ENCODE assay signal across 12 mouse cellular contexts in genomic region chr4:128087704-128088103, GRCm38 (mm10).
DNase-seq lines count a peak whose midpoint lies in the region; ATAC-seq and TF ChIP-seq lines count a peak whose summit lies in the region.
"Had no signal": no experiment of that assay in that cellular context is flagged by ENCODE, and none has a peak within 500 bp of the region (broad histone marks: within the 10 kb centered on the region; RNA-seq: fewer than 3 reads in every experiment).

No protein-coding gene starts in this region.

- no peak for TF ChIP-seq EP300 in lung, postnatal 0 days (IDR thresholded peaks at IDR 0.05)

- H3K4me3 ChIP-seq in forebrain, embryonic 14.5 days (ENCODE audit: low read depth, low read length): no peak overlapping the region
- H3K4me3 ChIP-seq in forebrain, embryonic 12.5 days (replicated peaks): no peak overlapping the region
- H3K4me3 ChIP-seq in kidney, embryonic 14.5 days (ENCODE audit: low read length): no peak overlapping the region
- no peak overlapping the region for H3K4me3 ChIP-seq in hindbrain, embryonic 14.5 days (replicated peaks; ENCODE audit: low read length)
- no peak overlapping the region for H3K4me3 ChIP-seq in neural tube, embryonic 14.5 days (ENCODE audit: low read depth, low read length)
- no peak overlapping the region for H3K4me3 ChIP-seq in lung, postnatal 0 days (ENCODE audit: low read depth, low read length)
- H3K4me3 ChIP-seq: limb, embryonic 15.5 days had no signal

- TF ChIP-seq CTCF in lung, postnatal 0 days (IDR thresholded peaks at IDR 0.05): no peak

- no peaks in the 10 kb centered on the region for H3K36me3 ChIP-seq in forebrain, embryonic 14.5 days (ENCODE audit: control insufficient read depth, insufficient read depth, low read length)
- no peaks in the 10 kb centered on the region for H3K36me3 ChIP-seq in forebrain, embryonic 12.5 days (replicated peaks)
- H3K36me3 ChIP-seq in kidney, embryonic 14.5 days (ENCODE audit: control insufficient read depth, insufficient read depth, low read length): no peaks in the 10 kb centered on the region
- no peaks in the 10 kb centered on the region for H3K36me3 ChIP-seq in hindbrain, embryonic 14.5 days (replicated peaks; ENCODE audit: control insufficient read depth, insufficient read depth)
- H3K36me3 ChIP-seq in neural tube, embryonic 14.5 days (ENCODE audit: control insufficient read depth, insufficient read depth, low read length): no peaks in the 10 kb centered on the region
- no peaks in the 10 kb centered on the region for H3K36me3 ChIP-seq in lung, postnatal 0 days (ENCODE audit: insufficient read depth, low read length)
- H3K36me3 ChIP-seq: limb, embryonic 15.5 days had no signal

- 40% methylated on average over 3 of the region's 3 CpGs for WGBS in forebrain, embryonic 14.5 days
- WGBS in forebrain, embryonic 12.5 days: 50% methylated on average over 3 of the region's 3 CpGs
- 16% methylated on average over 3 of the region's 3 CpGs for WGBS in kidney, embryonic 14.5 days
- 29% methylated on average over 3 of the region's 3 CpGs for WGBS in hindbrain, embryonic 14.5 days
- WGBS in neural tube, embryonic 14.5 days: 0% methylated on average over 3 of the region's 3 CpGs
- 59% methylated on average over 3 of the region's 3 CpGs for WGBS in lung, postnatal 0 days

- no peaks in the 10 kb centered on the region for H3K27me3 ChIP-seq in forebrain, embryonic 14.5 days (replicated peaks; ENCODE audit: control insufficient read depth, insufficient read depth, low read length)
- no peaks in the 10 kb centered on the region for H3K27me3 ChIP-seq in forebrain, embryonic 12.5 days
- no peaks in the 10 kb centered on the region for H3K27me3 ChIP-seq in kidney, embryonic 14.5 days (ENCODE audit: control insufficient read depth, insufficient read depth, low read length)
- no peaks in the 10 kb centered on the region for H3K27me3 ChIP-seq in hindbrain, embryonic 14.5 days (ENCODE audit: control insufficient read depth, insufficient read depth, low read length)
- H3K27me3 ChIP-seq in neural tube, embryonic 14.5 days (ENCODE audit: control insufficient read depth, insufficient read depth, low read length): no peaks in the 10 kb centered on the region
- H3K27me3 ChIP-seq in lung, postnatal 0 days (replicated peaks; ENCODE audit: insufficient read depth, low read length): no peaks in the 10 kb centered on the region
- H3K27me3 ChIP-seq: limb, embryonic 15.5 days had no signal

- ATAC-seq in forebrain, embryonic 14.5 days: no peak
- ATAC-seq in forebrain, embryonic 12.5 days (ENCODE audit: low FRiP score): no peak
- peak; percentile 90 for ATAC-seq in kidney, embryonic 14.5 days (ENCODE audit: low FRiP score, low TSS enrichment)
- peak; percentile 53; the same call in 1 of the 2 replicates for ATAC-seq in hindbrain, embryonic 14.5 days (ENCODE audit: low FRiP score)
- ATAC-seq in neural tube, embryonic 14.5 days (ENCODE audit: low read depth): peak; percentile 86
- no peak for ATAC-seq in lung, postnatal 0 days

- no peaks in the 10 kb centered on the region for H3K4me1 ChIP-seq in forebrain, embryonic 14.5 days (ENCODE audit: control insufficient read depth, insufficient read depth, low read length)
- peaks cover 14% of the 10 kb centered on the region; the same call in 1 of the 2 replicates for H3K4me1 ChIP-seq in forebrain, embryonic 12.5 days
- peaks cover 4% of the 10 kb centered on the region; the same call in 1 of the 2 replicates for H3K4me1 ChIP-seq in kidney, embryonic 14.5 days (ENCODE audit: control insufficient read depth, insufficient read depth, low read length)
- H3K4me1 ChIP-seq in hindbrain, embryonic 14.5 days (replicated peaks; ENCODE audit: control insufficient read depth, insufficient read depth, low read length): peaks cover 12% of the 10 kb centered on the region
- H3K4me1 ChIP-seq in neural tube, embryonic 14.5 days (ENCODE audit: control insufficient read depth, insufficient read depth, low read length): peaks cover 23% of the 10 kb centered on the region
- H3K4me1 ChIP-seq in lung, postnatal 0 days (ENCODE audit: insufficient read depth, low read depth, low read length): no peaks in the 10 kb centered on the region

- no peak overlapping the region for H3K4me2 ChIP-seq in forebrain, embryonic 14.5 days (ENCODE audit: low read length)
- no peak overlapping the region for H3K4me2 ChIP-seq in forebrain, embryonic 12.5 days
- no peak overlapping the region for H3K4me2 ChIP-seq in kidney, embryonic 14.5 days (replicated peaks; ENCODE audit: low read depth, low read length)
- H3K4me2 ChIP-seq in hindbrain, embryonic 14.5 days (replicated peaks): no peak overlapping the region
- no peak overlapping the region; the same call in 1 of the 2 replicates for H3K4me2 ChIP-seq in neural tube, embryonic 14.5 days (ENCODE audit: low read depth, low read length)
- no peak overlapping the region for H3K4me2 ChIP-seq in lung, postnatal 0 days (replicated peaks; ENCODE audit: low read depth, low read length)
- H3K4me2 ChIP-seq: limb, embryonic 15.5 days had no signal

- DNase-seq in forebrain, embryonic 14.5 days (ENCODE audit: low spot score): no peak
- no peak for DNase-seq in kidney, adult 18-20 months
- DNase-seq in hindbrain, embryonic 14.5 days (ENCODE audit: low spot score): no peak
- no peak for DNase-seq in lung, postnatal 0 days (ENCODE audit: low spot score)
- DNase-seq in layer of hippocampus, adult 9-10 months (ENCODE audit: low spot score): no peak
- DNase-seq: cerebellum, adult 11-12 months; kidney, adult 11 months; layer of hippocampus, postnatal 36 days had no signal

- no peak overlapping the region for H3K9ac ChIP-seq in forebrain, embryonic 14.5 days (ENCODE audit: low read length)
- no peak overlapping the region for H3K9ac ChIP-seq in forebrain, embryonic 12.5 days
- no peak overlapping the region for H3K9ac ChIP-seq in kidney, embryonic 14.5 days (ENCODE audit: low read depth, low read length)
- H3K9ac ChIP-seq in hindbrain, embryonic 14.5 days: no peak overlapping the region
- H3K9ac ChIP-seq in neural tube, embryonic 14.5 days (replicated peaks; ENCODE audit: low read depth, low read length): 0 out of 2 replicates have a peak overlapping the region, but pooled peaks have one; percentile 16
- H3K9ac ChIP-seq in lung, postnatal 0 days (replicated peaks; ENCODE audit: low read depth): no peak overlapping the region
- H3K9ac ChIP-seq: limb, embryonic 15.5 days had no signal

- H3K9me3 ChIP-seq in forebrain, embryonic 14.5 days (replicated peaks; ENCODE audit: control insufficient read depth, low read length): no peaks in the 10 kb centered on the region
- no peaks in the 10 kb centered on the region for H3K9me3 ChIP-seq in forebrain, embryonic 12.5 days
- no peaks in the 10 kb centered on the region for H3K9me3 ChIP-seq in kidney, embryonic 14.5 days (ENCODE audit: control insufficient read depth, low read length)
- H3K9me3 ChIP-seq in hindbrain, embryonic 14.5 days (ENCODE audit: control insufficient read depth, low read length): no peaks in the 10 kb centered on the region
- H3K9me3 ChIP-seq in neural tube, embryonic 14.5 days (ENCODE audit: control insufficient read depth, low read length): no peaks in the 10 kb centered on the region
- H3K9me3 ChIP-seq in lung, postnatal 0 days (ENCODE audit: low read length): no peaks in the 10 kb centered on the region
- H3K9me3 ChIP-seq: limb, embryonic 15.5 days had no signal

- peak overlapping the region; percentile 33; the same call in 1 of the 2 replicates for H3K27ac ChIP-seq in forebrain, embryonic 14.5 days (ENCODE audit: low read depth, low read length)
- no peak overlapping the region for H3K27ac ChIP-seq in forebrain, embryonic 12.5 days
- no peak overlapping the region for H3K27ac ChIP-seq in kidney, embryonic 14.5 days (ENCODE audit: low read depth, low read length)
- H3K27ac ChIP-seq in hindbrain, embryonic 14.5 days: peak overlapping the region; percentile 57
- peak overlapping the region; percentile 75 for H3K27ac ChIP-seq in neural tube, embryonic 14.5 days (ENCODE audit: low read depth, low read length)
- no peak overlapping the region for H3K27ac ChIP-seq in lung, postnatal 0 days (ENCODE audit: low read length)
- H3K27ac ChIP-seq: limb, embryonic 15.5 days had no signal

Comparison
In these comparisons a context has a peak if more than half of its experiments do, and no peak if none do; other contexts are left out.
1. H3K27ac ChIP-seq: peak in forebrain, embryonic 14.5 days (single experiment), hindbrain, embryonic 14.5 days (single experiment) and neural tube, embryonic 14.5 days (single experiment); none in forebrain, embryonic 12.5 days (single experiment), kidney, embryonic 14.5 days (single experiment) and lung, postnatal 0 days (single experiment).
2. ATAC-seq: peak in kidney, embryonic 14.5 days (single experiment), hindbrain, embryonic 14.5 days (single experiment) and neural tube, embryonic 14.5 days (single experiment); none in forebrain, embryonic 14.5 days (single experiment), forebrain, embryonic 12.5 days (single experiment) and lung, postnatal 0 days (single experiment).